13 mouse cellular contexts compared by ENCODE assay signal in the genomic region with DNA sequence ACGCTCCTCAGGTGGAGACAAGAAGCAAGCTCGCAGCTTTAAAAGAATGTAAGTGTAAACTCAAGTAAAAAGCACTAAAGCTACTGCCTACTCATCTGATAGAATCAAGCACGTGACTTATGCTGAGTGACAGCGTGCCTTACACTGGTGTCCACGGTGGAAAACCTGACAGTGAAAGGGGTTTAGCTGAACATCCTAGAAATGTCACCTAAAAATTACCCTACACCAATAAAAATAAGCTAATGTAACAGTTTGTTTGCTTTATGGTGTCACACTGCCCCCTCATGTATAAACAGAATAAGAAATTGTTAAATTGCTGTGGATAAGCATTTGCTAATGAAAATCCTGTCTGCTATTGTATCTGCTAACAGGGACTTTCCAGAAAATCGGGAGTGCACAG.
DNase-seq lines count a peak whose midpoint lies in the region; ATAC-seq and TF ChIP-seq lines count a peak whose summit lies in the region.
"Had no signal": no experiment of that assay in that cellular context is flagged by ENCODE, and none has a peak within 500 bp of the region (broad histone marks: within the 10 kb centered on the region; RNA-seq: fewer than 3 reads in every experiment).

No protein-coding gene starts in this region.

- DNase-seq in hindbrain, embryonic 10.5 days (ENCODE audit: low spot score), result no peak
- peak; percentile 20 for DNase-seq in liver, embryonic 11.5 days (ENCODE audit: low spot score)
- DNase-seq in liver (no peak), MEL (ENCODE audit: low read depth, low spot score) (peak; percentile 12)
- no peak for DNase-seq in spleen, adult 18-20 months
- no peak for DNase-seq in thymus, postnatal 25 days
- DNase-seq: cerebellum, postnatal 14 days had no signal

- no peak overlapping the region for H3K4me3 ChIP-seq in hindbrain, embryonic 15.5 days
- H3K4me3 ChIP-seq in hindbrain, embryonic 10.5 days, result no peak overlapping the region
- H3K4me3 ChIP-seq in liver, embryonic 11.5 days (ENCODE audit: low read depth, low read length), result no peak overlapping the region
- no peak overlapping the region for H3K4me3 ChIP-seq in MEL (ENCODE audit: control insufficient read depth in 1 of 2, insufficient read depth in 1 of 2, low read depth in 2 of 2, low read length in 2 of 2)
- H3K4me3 ChIP-seq: heart, embryonic 15.5 days; kidney, embryonic 15.5 days; limb, embryonic 15.5 days had no signal

- no peaks in the 10 kb centered on the region for H3K9me3 ChIP-seq in hindbrain, embryonic 15.5 days
- no peaks in the 10 kb centered on the region for H3K9me3 ChIP-seq in hindbrain, embryonic 10.5 days
- no peaks in the 10 kb centered on the region for H3K9me3 ChIP-seq in liver, embryonic 11.5 days (ENCODE audit: control insufficient read depth, low read length)
- H3K9me3 ChIP-seq in MEL (replicated peaks; ENCODE audit: insufficient read depth, low read length), result no peaks in the 10 kb centered on the region
- H3K9me3 ChIP-seq: heart, embryonic 15.5 days; kidney, embryonic 15.5 days; limb, embryonic 15.5 days had no signal

- no peak overlapping the region for H3K27ac ChIP-seq in hindbrain, embryonic 15.5 days (replicated peaks)
- no peak overlapping the region for H3K27ac ChIP-seq in hindbrain, embryonic 10.5 days
- H3K27ac ChIP-seq in liver, embryonic 11.5 days (ENCODE audit: low read depth, low read length), result no peak overlapping the region
- no peak overlapping the region for H3K27ac ChIP-seq in MEL (ENCODE audit: control insufficient read depth, low read depth, low read length)
- H3K27ac ChIP-seq: heart, embryonic 15.5 days; kidney, embryonic 15.5 days; limb, embryonic 15.5 days; macrophage had no signal

- TF ChIP-seq EP300 in MEL (IDR thresholded peaks at IDR 0.05; ENCODE audit: low read depth in 1 of 2, low read length in 2 of 2), result no peak

- H3K27me3 ChIP-seq in hindbrain, embryonic 15.5 days, result no peaks in the 10 kb centered on the region
- no peaks in the 10 kb centered on the region for H3K27me3 ChIP-seq in hindbrain, embryonic 10.5 days (ENCODE audit: insufficient read depth, poor library complexity, severe bottlenecking)
- H3K27me3 ChIP-seq in liver, embryonic 11.5 days (replicated peaks; ENCODE audit: control insufficient read depth, insufficient read depth, low read length), result no peaks in the 10 kb centered on the region
- H3K27me3 ChIP-seq in MEL (ENCODE audit: control insufficient read depth in 1 of 2, insufficient read depth in 2 of 2, low read length in 2 of 2), result no peaks in the 10 kb centered on the region
- H3K27me3 ChIP-seq: heart, embryonic 15.5 days; kidney, embryonic 15.5 days; limb, embryonic 15.5 days had no signal

- WGBS in hindbrain, embryonic 15.5 days, result 76% methylated on average over 6 of the region's 6 CpGs
- 89% methylated on average over 6 of the region's 6 CpGs for WGBS in hindbrain, embryonic 10.5 days
- 82% methylated on average over 6 of the region's 6 CpGs for WGBS in liver, embryonic 11.5 days

- TF ChIP-seq POLR2A in MEL (IDR thresholded peaks at IDR 0.05; ENCODE audit: control insufficient read depth in 1 of 2, insufficient read depth in 1 of 2, low read depth in 1 of 2, low read length in 2 of 2, poor library complexity in 1 of 2), result no peak

- TF ChIP-seq CTCF in MEL (IDR thresholded peaks at IDR 0.05 in 2 of 3, conservative IDR thresholded peaks at IDR 0.05 in 1 of 3; ENCODE audit: control insufficient read depth in 1 of 3, insufficient read depth in 1 of 3, low read depth in 2 of 3, low read length in 3 of 3, poor library complexity in 1 of 3, severe bottlenecking in 1 of 3), result peak in 2 of 3 experiments; percentile 8 to 21; a peak in 2 of 6 replicates

- no peak overlapping the region for H3K9ac ChIP-seq in hindbrain, embryonic 15.5 days
- H3K9ac ChIP-seq in liver, embryonic 11.5 days (ENCODE audit: low read depth, low read length), result no peak overlapping the region
- no peak overlapping the region for H3K9ac ChIP-seq in MEL (ENCODE audit: control insufficient read depth, low read depth, low read length, poor library complexity, severe bottlenecking)
- H3K9ac ChIP-seq: heart, embryonic 15.5 days; kidney, embryonic 15.5 days; limb, embryonic 15.5 days had no signal

- ATAC-seq in hindbrain, embryonic 15.5 days (ENCODE audit: low FRiP score, low read depth), result peak; percentile 38; the same call in 1 of the 2 replicates
- ATAC-seq in liver, embryonic 11.5 days (replicated peaks; ENCODE audit: low FRiP score), result no peak
- 0 out of 2 replicates have a peak, but pooled peaks have one; percentile 32 for ATAC-seq in common myeloid progenitor, adult 5-6 weeks (replicated peaks; ENCODE audit: low read depth, poor library complexity, severe bottlenecking)

- H3K4me2 ChIP-seq in hindbrain, embryonic 15.5 days, result no peak overlapping the region
- H3K4me2 ChIP-seq in liver, embryonic 11.5 days, result no peak overlapping the region
- H3K4me2 ChIP-seq: heart, embryonic 15.5 days; kidney, embryonic 15.5 days; limb, embryonic 15.5 days had no signal

- H3K79me2 ChIP-seq in MEL (ENCODE audit: control insufficient read depth, insufficient read depth, low read length, poor library complexity), result no peaks in the 10 kb centered on the region

- TF ChIP-seq RAD21 in MEL (IDR thresholded peaks at IDR 0.05; ENCODE audit: low read depth, low read length), result peak; percentile 40

- H3K36me3 ChIP-seq in hindbrain, embryonic 15.5 days, result no peaks in the 10 kb centered on the region
- no peaks in the 10 kb centered on the region for H3K36me3 ChIP-seq in hindbrain, embryonic 10.5 days
- no peaks in the 10 kb centered on the region for H3K36me3 ChIP-seq in liver, embryonic 11.5 days (ENCODE audit: control insufficient read depth, insufficient read depth, low read length)
- peaks cover 0 to 2% of the 10 kb centered on the region in 2 experiments; a peak in 1 of 4 replicates for H3K36me3 ChIP-seq in MEL (ENCODE audit: control insufficient read depth in 1 of 2, insufficient read depth in 2 of 2, low read length in 2 of 2)
- H3K36me3 ChIP-seq: heart, embryonic 15.5 days had no signal

- H3K4me1 ChIP-seq in hindbrain, embryonic 15.5 days (replicated peaks), result no peaks in the 10 kb centered on the region; the same call in 1 of the 2 replicates
- H3K4me1 ChIP-seq in hindbrain, embryonic 10.5 days (replicated peaks), result no peaks in the 10 kb centered on the region
- H3K4me1 ChIP-seq in liver, embryonic 11.5 days (replicated peaks; ENCODE audit: control insufficient read depth, insufficient read depth, low read length), result no peaks in the 10 kb centered on the region
- peaks cover 2 to 13% of the 10 kb centered on the region in 2 experiments; a peak in 3 of 4 replicates for H3K4me1 ChIP-seq in MEL (ENCODE audit: control insufficient read depth in 1 of 2, insufficient read depth in 2 of 2, low read length in 2 of 2)
- H3K4me1 ChIP-seq: kidney, embryonic 15.5 days; limb, embryonic 15.5 days had no signal

TF ChIP-seq in MEL, 35 proteins besides CTCF, POLR2A, EP300 and RAD21:
- no peak for TF ChIP-seq SIN3A (IDR thresholded peaks at IDR 0.05; ENCODE audit: low read length)
- TF ChIP-seq ZC3H11A (IDR thresholded peaks at IDR 0.05; ENCODE audit: low read depth, low read length), result 0 out of 2 replicates have a peak, but pooled peaks have one; percentile 8
- no peak for TF ChIP-seq ZKSCAN1 (IDR thresholded peaks at IDR 0.05; ENCODE audit: low read depth, low read length)
- no peak for TF ChIP-seq KAT2A (conservative IDR thresholded peaks at IDR 0.05; ENCODE audit: low read depth, low read length)
- TF ChIP-seq POLR2AphosphoS2 (IDR thresholded peaks at IDR 0.05; ENCODE audit: low read length), result no peak
- no peak for TF ChIP-seq NELFE (IDR thresholded peaks at IDR 0.05; ENCODE audit: low read depth, low read length)
- TF ChIP-seq SMC3 (IDR thresholded peaks at IDR 0.05; ENCODE audit: low read depth, low read length), result 0 out of 2 replicates have a peak, but pooled peaks have one; percentile 23
- TF ChIP-seq CHD2 (IDR thresholded peaks at IDR 0.05; ENCODE audit: low read length), result no peak

Comparison
In these comparisons a context has a peak if more than half of its experiments do, and no peak if none do; other contexts are left out.
1. DNase-seq: peak in liver, embryonic 11.5 days (single experiment) and MEL (single experiment); none in hindbrain, embryonic 10.5 days (single experiment), liver (single experiment), spleen, adult 18-20 months (0 of 2) and thymus, postnatal 25 days (single experiment).